Mouse (Mus musculus): Measurements from ENCODE around the gene Snrpd3. TPM values are rescaled to one million over a fixed set of nuclear protein-coding genes. Genes with fewer than 3 reads are reported as not detected.
A peak's percentile ranks its signal among the peaks of the same experiment; 100 is the strongest.
"Not testable (repeated sequence)": the region's sequence is repeated elsewhere in the genome, so short reads cannot be mapped to it uniquely, and the experiment has no call there.

Snrpd3 gene
- total RNA-seq, 1 experiment from 2014 or later, result 82.5 TPM

DNA sequence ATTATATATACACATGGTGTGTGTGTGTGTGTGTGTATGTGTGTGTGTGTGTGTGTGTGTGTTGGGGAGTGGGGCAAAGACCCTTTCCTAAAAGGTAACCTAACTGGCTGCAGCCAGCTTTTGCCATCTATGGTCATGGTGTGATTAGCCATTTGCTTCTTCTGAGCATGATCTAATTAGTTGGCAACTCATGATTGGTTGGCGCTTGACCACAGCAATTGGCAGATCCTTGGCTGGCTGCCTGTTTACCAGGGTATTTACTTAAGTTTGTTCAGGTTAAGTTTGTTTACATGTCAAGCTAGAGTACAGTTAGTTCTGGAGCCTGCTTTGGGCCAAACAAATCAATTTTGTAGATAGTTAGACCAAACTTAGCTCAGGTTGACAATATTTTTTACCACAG is 15.7 kb upstream of the Snrpd3 start:
- DNase-seq, result no peak

DNA sequence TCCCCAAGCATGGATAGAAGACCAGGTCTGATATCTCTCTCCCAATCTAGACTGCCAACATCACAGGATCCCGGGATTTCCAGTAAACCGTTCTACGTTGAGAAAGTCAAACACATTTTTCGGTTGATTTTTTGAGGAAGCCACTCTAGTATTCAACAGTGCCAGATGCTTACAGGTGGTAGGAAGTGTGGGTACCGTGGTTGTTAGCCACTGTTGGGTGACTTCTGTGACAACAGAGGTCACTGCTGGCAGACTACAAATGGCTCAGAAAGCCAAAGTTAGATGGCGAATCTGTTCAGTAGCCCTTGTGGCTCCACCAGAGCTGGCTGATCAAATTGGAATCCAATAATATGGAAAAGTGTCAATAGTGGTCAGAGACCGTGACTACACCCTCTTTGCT is 13.7 kb upstream of the Snrpd3 start:
- DNase-seq, result no peak

DNA sequence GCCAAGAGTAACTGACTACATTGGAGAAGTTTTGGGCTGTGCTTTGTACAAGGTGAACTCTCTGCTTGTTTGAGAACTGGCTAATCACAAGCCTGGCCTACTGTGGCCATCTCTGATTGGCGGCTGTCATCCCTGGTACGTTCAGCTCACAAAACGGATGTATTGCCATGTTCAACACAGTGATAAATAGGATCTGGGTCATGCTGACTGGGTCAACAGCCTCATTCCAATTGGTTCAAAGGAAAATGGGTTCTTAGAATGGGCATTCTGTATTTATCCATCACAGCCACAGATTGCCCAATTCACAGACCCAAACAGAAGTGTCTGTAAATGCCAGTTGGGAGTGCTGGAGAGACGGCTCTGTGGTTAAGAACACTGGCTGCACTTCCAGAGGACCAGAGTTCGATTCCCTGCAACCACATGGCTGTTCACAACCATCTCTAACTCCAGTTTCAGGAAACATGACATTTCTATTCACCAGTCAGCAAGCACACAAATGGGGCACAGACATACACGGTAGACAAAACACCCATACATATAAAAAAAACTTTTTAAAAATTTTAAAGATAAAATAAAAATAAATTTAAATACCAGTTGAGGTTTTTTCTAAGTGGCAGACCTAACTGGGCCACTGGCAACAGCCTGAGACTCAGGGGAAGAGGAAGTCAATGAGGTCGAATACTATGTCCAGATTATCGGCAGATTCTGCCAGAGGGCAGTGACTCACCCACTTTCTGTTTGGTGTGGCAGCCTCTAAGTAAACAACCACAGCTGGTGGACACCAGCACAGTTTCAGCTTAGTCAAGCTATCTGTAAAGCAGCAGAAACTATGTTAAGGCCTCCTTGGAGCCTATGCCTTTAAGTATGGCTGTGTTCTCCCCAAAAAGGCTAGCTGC is 12.9 kb upstream of the Snrpd3 start:
- no peak for DNase-seq

DNA sequence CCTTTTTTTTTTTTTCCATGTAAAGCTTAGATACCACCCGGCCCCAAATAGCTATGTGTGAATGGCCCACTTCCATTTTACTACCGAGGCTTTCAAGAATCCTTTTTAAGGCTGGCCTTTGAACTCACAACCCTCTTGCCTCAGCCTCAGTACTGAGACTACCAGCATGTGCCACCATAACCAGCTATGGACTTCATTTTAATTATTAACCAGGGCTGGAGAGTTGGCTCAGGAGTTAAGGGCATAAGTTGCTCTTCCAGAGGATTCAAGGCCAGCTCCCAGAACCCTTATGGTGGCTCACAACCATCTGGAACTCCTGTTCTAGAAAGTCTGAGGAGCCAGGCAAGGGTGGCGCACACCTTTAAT is 12.2 kb upstream of the Snrpd3 start:
- DNase-seq, result no peak

DNA sequence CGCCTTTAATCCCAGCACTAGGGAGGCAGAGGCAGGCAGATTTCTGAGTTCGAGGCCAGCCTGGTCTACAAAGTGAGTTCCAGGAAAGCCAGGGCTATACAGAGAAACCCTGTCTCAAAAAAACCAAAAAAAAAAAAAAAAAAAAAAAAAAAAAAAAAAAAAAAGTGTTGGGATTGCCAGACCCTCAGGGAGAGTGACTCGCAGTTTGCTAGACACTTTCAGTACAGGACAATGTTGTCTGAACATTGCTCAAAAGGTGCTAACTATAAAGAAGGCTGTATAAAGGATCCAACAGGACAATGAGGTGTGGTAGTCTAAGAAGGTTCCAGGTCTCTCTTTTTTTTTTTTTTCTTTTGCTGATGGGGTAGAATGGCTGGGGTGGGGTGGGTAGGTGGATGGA is 11.4 kb upstream of the Snrpd3 start:
- not testable (repeated sequence) for DNase-seq

DNA sequence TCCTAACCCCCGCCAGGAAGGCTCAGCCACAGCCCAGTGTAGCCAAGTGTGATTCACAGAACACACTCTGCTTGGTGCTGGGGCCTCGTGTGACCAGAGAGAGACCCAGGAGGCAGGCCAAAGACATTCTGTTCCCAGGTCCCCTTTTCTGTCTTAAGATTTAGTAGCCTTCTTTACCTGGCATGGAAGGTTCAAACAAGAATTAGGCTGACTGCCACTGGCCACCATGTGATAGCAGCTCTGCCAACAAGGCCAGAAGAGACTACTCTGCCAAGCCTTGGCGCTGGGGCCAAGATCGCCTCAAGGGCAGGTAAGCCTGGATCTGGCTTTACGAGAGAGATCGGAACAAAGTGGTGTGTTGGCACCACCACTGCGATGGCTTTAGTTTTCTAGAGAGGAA is 6.9 kb upstream of the Snrpd3 start:
- peak; percentile 64 for DNase-seq

DNA sequence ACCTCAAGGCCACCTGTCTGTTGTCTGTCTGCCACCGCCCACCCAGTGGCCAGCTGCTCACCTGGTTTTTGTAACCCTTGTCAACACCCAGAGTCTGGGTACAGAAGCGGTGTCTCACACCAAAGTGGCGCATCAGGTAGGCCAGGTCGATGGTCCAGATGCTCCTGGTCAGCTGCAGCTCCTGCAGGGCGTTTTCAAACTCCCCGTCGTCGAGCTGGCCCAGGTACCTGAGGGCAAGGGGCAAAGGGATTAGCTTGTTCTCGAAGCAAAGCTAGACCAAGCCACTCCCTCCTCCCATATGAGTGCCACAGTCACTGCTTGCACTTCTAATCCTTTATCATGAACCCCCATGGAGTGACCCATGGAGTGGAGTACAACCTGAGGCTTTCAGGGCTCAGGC is 6.3 kb upstream of the Snrpd3 start:
- no peak for DNase-seq

DNA sequence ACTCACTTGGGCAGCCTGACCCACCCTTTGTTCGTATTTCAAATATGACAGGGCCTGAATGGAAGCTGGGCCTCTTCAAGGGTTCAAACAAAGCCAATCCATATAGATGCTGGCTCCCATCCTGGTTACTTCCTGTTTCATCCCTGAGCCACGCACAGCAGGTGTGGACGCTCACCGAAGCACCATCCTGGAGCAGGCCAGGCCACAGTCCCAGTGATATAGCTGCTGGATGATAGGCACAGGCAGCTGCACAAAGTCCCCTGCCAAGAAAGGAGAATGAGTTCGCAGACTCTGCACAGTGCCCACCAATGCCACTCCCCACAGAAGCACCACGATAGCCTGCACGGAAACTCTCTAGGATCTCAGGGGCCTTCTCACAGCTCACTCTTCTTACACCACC is 5.5 kb upstream of the Snrpd3 start:
- no peak for DNase-seq

DNA sequence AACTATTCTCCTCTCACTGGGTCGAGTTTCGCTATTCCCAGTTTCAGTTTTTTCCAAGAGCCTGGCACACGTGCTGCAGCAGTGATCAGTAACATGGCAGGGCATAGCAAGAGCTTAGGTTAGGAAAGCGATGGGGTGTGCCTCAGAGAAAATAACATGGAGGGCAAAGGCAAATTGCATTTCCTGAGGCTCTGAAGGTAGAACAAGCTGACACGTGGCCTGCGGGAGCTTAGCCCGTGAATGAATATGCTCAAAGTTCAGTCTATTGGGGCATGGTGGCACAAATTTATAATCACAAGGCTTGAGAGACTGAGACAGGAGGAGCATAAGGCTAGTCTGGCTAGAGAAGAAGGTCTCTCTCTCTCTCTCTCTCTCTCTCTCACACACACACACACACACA is 4.6 kb upstream of the Snrpd3 start:
- no peak for DNase-seq

DNA sequence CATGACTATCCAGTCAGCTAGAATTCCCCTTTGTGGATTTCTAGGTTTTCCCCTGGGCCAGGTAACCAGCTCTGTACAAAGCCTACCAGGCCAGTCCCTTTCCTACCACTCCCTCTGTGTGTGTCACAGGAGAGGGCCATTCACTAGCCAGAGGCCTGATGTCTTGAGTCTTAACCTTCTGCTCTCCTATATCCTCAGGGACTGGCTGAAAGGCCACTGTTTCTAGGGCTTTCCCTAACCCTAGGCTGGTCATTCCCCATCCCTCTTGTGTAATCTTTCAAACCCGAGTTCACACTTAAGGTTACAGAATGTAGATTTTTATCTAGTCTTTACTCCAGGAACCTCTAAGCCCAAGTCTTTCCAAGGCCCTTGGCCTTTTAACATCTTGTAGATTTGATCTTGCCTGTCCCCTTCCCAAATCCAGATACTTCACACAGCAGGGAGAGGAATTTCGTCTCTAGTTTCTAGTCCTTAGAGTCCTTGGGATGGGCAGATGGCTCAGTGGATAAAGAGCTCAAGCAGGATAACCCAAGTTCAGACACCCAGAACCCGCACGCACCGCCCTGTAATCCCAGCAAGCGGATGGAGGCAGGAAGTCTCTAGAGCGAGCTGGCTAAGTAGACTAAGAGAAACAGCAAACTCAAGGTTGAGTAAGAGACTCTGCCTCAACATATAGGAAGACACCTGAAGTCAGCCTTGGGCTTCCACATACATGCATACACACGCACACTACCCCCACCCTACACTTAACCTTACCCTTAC is 3.9 kb upstream of the Snrpd3 start:
- no peak for DNase-seq

DNA sequence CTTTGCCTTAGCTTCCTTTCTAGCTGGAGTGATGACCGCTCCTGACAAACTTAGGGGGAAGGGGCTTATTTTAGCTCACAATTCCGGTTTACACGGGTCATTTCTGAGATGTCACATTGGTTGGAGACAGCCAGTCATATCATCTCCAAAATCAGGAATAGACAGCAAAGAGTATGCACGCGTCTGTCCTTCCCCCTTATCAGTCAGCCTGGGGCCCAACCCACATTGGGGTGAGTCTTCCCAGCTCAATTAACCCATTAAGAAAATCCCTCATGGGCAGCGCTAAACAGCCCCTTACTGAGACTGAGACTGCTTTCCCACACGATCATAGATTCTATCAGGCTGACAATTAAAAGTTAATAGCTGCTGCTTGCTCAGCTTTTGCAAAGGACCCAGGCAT is 3.0 kb upstream of the Snrpd3 start:
- no peak for DNase-seq

DNA sequence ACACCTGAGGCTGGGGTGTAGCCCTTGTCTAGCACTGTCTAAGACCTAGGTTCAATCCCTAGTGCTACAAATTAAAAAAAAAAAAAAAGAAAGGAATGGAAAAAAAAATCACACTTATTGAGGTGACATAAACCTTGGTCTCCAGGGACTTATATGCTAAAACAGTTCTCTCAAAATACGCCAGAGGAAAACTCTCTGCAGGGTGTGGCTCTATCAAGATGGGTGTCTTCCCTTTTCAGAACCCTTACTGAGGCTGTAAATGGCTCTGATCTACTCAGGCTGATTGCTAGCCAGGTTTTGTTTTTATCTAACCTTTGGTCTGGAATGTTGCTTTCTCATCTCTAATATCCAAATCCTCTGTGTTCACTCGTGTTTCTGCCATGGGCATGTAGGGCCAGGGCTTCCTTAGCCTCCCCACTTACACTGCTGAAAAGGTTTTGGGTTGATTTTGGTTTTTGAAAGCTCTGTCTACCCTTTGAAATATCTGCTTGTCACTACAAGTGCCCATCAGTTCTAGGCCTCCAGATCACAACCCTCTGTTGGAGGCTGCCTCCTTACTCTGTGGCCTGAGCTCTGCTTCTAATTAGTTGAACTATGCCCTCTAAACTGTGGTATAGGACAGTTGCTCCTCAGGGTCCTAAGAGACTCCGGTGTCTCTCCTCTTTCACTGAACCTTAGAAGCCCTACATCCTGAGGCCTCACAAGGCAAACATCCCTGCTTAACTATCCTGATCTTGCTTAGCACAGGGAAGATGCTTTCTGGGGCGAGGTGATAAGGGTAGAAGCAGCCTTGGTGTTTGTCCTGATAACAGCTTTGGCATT is 1.9 kb upstream of the Snrpd3 start:
- DNase-seq, result no peak

DNA sequence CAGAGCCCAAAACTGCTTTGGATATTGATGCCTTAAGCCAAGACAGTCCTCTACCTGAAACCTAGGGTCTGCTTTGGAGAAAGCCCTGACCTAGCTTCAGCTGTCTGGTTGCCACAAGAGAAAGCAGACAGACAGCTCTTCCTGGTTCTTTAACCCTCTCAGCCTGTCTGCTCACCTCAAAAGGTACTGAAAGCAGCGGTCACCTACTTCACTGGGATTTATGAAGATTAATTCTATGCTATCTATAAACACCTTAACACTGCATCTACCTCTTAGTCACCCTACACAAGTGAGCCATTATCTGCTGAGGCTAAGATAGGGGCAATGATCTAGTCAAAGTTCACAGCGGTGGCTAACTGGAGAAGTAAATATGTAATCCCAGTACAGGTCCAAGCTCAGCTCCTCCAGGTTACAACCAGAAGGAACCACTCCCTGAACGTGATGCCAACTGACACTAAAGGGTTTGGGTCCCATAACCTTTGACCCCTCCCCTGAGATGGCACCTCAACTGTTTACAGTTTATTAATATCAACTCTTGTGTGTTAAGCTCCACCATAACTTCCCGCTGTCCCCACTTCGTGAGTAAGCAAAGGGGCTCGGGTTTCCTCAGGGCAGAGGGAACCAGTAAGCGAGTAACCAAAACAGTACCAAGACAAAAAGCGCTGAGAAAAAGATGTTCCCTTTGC is 1.2 kb upstream of the Snrpd3 start:
- DNase-seq, result no peak

DNA sequence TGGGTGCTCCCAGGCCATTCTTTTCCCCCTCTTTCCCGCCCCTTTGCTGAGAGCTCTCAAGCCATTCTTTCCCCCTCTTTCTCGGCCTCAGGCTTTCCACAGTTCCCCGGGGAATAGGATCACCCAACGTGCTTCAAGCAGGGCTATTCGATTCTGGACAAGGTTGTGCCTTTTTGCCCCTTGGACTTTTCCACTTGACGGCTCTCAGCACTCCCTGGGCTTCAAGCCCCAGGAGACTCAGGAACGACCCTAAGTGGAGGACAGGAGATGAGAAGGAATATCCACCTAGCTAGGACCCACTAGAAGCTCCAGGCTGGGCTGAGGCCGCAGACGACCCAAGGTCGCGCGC is 653 bp upstream of the Snrpd3 start:
- no peak for DNase-seq

DNA sequence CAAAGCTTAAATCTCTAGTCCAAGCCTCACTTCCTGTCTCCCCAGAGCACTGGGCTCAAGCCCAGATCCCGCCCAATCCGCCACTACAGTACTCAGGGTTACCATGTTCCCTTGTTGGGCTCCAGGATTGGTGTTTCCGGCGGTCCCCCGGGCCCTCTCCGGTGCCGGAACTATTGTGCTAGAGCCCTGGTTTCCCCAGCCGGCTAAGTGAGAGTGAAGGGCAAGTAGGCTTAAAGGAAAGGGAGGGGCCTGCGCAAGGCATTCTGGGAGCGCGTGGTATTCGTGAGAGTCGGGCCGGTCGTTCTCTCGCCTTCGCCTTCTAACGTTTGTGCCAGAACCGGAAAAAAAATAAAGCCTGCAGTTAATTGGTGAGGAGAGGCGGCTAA is 400 bp downstream of the Snrpd3 start, which contains the start of gene Gucd1:
Gene Gucd1, minus strand, starts transcription at position 215 of the 386 bp plus-strand sequence.
- DNase-seq, result peak; percentile 95

DNA sequence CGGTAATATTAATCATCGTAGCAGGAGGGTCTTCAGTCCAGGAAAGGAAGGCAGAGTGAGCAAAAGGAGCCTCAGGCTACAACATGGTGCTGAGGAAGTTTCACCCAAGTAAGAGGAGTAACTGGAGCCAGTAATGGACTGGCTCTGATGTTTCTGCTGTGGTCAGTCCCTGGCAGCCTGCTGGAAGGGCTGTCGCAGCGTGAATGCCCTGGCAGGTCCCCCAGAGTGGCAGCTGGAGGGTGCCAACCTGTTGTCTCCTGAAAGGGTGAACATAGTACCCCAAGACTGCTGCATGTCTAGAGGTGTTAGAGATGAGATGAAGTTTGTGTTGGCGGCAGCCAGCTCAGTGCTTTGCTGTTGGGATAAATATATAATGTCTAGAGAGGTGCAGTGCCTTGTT is 3.2 kb downstream of the Snrpd3 start:
- no peak for DNase-seq

DNA sequence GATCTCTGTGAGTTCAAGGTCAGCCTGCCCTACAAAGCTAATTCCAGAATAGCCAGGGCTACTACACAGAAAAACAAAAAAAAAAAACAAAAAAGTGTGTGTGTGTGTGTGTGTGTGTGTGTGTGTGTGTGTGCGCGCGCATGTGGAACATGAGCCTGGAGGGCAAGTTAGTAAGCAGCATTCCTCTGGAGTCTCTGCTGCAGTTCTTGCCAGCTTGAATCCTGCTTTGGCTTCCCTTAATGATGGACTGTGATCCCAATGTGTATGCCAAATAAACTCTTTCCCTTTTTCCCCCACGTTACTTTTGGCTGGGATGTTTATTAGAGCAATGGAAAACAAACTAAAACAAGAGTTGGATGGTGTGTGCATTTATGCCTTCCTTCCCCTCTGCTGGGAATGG is 4.3 kb downstream of the Snrpd3 start:
- DNase-seq, result no peak

DNA sequence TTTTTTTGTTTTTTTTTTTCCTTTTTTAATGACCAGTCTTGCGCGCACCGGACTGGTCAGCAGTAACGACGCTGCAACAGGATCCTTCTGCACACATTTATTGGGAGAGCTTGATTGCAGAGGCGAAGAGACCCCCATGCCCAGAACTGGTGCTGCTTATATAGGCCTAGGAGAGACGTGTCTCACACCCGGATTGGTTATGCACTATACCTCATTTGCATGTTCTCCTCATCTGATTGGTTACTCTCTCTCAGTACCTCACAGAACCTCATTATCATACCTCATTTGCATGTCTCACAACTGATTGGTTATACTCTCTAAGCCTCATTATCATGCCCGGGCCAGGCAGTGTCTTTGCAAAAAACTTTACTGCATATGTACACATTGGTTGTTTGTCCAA is 8.1 kb downstream of the Snrpd3 start:
- DNase-seq, result not testable (repeated sequence)

DNA sequence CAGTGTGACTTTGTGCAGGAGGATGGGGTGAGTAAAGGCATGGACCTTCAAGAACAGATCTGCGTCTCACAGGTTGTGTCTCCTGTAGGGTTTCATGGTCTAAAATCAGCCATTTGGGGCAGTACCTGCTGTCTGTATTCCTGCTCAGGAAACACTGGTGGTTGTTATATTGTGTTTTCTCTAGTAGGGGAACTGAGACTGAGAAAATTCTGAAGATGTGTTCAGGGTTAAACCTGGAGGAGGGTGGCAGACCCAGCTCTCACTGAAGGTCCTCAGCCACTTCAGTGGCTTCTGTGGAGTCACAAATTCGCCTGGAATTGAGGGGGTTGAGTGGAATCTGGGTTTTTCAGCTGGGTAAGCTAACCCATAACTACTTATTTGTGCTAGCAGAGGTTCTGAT is 13.0 kb downstream of the Snrpd3 start:
- DNase-seq, result no peak

DNA sequence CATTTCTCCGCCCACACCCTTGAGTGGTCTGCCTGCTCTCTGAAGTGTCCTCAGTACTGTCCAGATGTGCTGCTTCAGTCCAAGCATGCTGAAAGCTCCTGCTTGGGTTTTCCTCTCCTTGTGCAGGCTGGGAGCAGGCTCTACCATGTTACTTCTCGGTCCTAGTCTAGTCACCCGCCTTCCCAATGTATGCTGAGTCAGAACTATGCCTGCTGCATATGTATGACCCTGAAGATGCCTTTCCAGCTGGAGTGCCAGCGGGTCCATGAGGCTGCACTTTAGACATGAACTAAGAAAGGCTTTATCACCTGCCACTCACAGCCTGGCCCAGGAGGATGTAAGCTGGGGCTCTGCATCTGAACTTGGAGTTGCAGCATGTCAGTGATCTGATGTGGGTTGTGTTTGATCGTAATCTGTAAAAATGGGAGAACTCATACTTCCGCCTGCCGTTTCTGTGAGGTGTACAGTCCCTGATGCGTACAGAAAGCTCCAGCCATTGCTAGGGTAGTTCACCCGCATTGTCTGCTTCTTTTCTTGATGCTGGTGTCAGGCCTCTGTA is 14.3 kb downstream of the Snrpd3 start:
- DNase-seq, result no peak

DNA sequence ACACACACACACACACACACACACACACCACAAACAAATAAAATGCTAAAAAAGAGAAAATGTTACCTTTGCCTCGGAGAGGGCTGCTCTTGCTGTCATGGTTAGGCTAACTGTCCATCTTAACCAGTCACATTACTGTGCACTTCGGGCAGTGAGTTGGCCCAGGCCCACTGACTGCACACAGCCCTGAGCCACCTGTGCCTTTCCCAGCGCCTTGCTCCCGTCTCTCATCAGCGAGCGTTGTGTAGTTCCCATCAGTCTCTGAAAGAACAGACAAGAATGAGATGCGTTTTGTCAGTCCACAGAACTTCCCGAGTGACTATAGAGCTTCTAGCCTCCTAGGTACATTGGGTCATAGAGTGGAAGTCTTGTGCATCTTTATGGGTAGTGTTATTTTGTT is 16.9 kb downstream of the Snrpd3 start:
- DNase-seq, result no peak

DNA sequence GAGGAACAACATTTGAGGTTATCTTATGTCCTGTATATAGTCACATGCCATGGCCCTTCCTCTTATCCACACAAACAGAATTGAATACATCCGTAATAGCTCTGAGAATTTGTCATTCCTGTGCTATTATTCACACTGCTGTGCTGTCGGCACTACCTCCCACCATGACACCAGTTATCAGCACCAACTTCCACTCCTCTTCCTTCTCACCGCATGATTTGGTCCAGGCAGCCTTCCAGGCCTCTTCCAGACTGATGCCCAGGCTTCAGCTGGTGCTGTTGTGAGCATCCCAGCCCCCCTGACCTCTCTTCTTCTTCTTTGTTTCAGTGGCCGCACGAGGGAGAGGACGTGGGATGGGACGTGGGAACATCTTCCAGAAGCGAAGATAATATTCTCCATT is 17.6 kb downstream of the Snrpd3 start:
- no peak for DNase-seq
